Mouse (Mus musculus) limb, embryonic 14.5 days (tissue): ENCODE data around the gene Tll2. TPM values are rescaled to one million over a fixed set of nuclear protein-coding genes. Genes with fewer than 3 reads are reported as not detected.

Experiments used
- ATAC-seq: fragments of 200-750 bp; cut with Nextera tagmentation; 2 replicates; pipeline ENCODE4 v1.8.0; 2017; ENCODE audit warnings: low read depth, moderate number of reproducible peaks, moderate TSS enrichment; ENCODE audit not compliant: low FRiP score
- DNase-seq: peaks from one replicate; pipeline ENCODE4 v3.0.0-alpha.2; 2015; ENCODE audit warnings: low spot score
- H3K27ac ChIP-seq: fragments of 300-500 bp; sonication (generic); replicated peaks from 2 replicates; pipeline ENCODE4 v1.5.1; 2014; ENCODE audit warnings: low read depth, mild to moderate bottlenecking, low read length, moderate library complexity, mixed read lengths
- H3K27me3 ChIP-seq: fragments of 300-500 bp; sonication (generic); 2 replicates; pipeline ENCODE4 v1.6.1; 2014; ENCODE audit warnings: low read length, mixed read lengths; ENCODE audit not compliant: control insufficient read depth, insufficient read depth
- H3K36me3 ChIP-seq: fragments of 300-500 bp; sonication (generic); 2 replicates; pipeline ENCODE4 v1.6.1; 2014; ENCODE audit warnings: mild to moderate bottlenecking, low read length, moderate library complexity, mixed read lengths; ENCODE audit not compliant: control insufficient read depth, insufficient read depth
- H3K4me1 ChIP-seq: fragments of 300-500 bp; sonication (generic); 2 replicates; pipeline ENCODE4 v1.6.1; 2014; ENCODE audit warnings: antibody characterized with exemption, low read length, mixed read lengths; ENCODE audit not compliant: control insufficient read depth, insufficient read depth
- H3K4me2 ChIP-seq: fragments of 300-500 bp; sonication (generic); replicated peaks from 2 replicates; pipeline ENCODE4 v1.6.1; 2014; ENCODE audit warnings: low read depth, mild to moderate bottlenecking, low read length, moderate library complexity; ENCODE audit not compliant: severe bottlenecking
- H3K4me3 ChIP-seq: fragments of 300-500 bp; sonication (generic); replicated peaks from 2 replicates; pipeline ENCODE4 v1.5.1; 2014; ENCODE audit warnings: low read length
- H3K9ac ChIP-seq: fragments of 300-500 bp; sonication (generic); 2 replicates; pipeline ENCODE4 v1.6.1; 2014; ENCODE audit warnings: mild to moderate bottlenecking, low read depth, low read length, moderate library complexity; ENCODE audit not compliant: severe bottlenecking
- H3K9me3 ChIP-seq: fragments of 300-500 bp; sonication (generic); 2 replicates; pipeline ENCODE4 v1.6.1; 2016; ENCODE audit warnings: low read length; ENCODE audit not compliant: control insufficient read depth
- POLR2A ChIP-seq: fragments of 200-500 bp; IDR thresholded peaks from 2 replicates; pipeline ENCODE4 v1.8.0; 2012; ENCODE audit warnings: inconsistent platforms, mild to moderate bottlenecking, moderate library complexity, borderline replicate concordance; ENCODE audit not compliant: insufficient read depth, insufficient read length; ENCODE audit errors: extremely low read depth
- WGBS: fragments of 180-500 bp; shearing (Covaris S2); extraction: QIAGEN DNeasy Blood & Tissue Kit; methylation state at CpG from one replicate; pipeline ENCODE4 v1.1.7; 2014; 5-methylcytosine and 5-hydroxymethylcytosine counted together
- polyA plus RNA-seq, 2 experiments: library from polyadenylated mRNA; depleted of rRNA in 1 of 2; stranded (reverse) in 1 of 2; unstranded in 1 of 2; fragments of >200 nt; fragmentation: Nextera tagmentation in 1 of 2; extraction: Ambion mirVana in 1 of 2; gene quantifications; 2 replicates each; pipeline versions ENCODE4 v1.2.1 to v1.2.3; 2012 to 2014

Tll2 gene
- polyA plus RNA-seq, 2 experiments, result 1.0 to 1.7 TPM

GRCm38 (mm10) chr19:41140961-41141360 lies 65.7 kb downstream of the Tll2 start:
- Histone ChIP-seq H3K4me3 (no peak overlapping the region), H3K9ac (no peak overlapping the region), H3K4me2 (no peak overlapping the region), H3K4me1 (no peaks in the 10 kb centered on the region), H3K9me3 (no peaks in the 10 kb centered on the region), H3K36me3 (no peaks in the 10 kb centered on the region), H3K27me3 (no peaks in the 10 kb centered on the region), H3K27ac (no peak overlapping the region)
- WGBS, result 70% methylated on average over 8 of the region's 8 CpGs
- ATAC-seq (no peak), DNase-seq (no peak)
- TF ChIP-seq POLR2A, result no peak

GRCm38 (mm10) chr19:41139629-41140028 lies 67.0 kb downstream of the Tll2 start:
- Histone ChIP-seq H3K9me3 (no peaks in the 10 kb centered on the region), H3K27ac (no peak overlapping the region), H3K9ac (no peak overlapping the region), H3K36me3 (no peaks in the 10 kb centered on the region), H3K4me3 (no peak overlapping the region), H3K4me2 (no peak overlapping the region), H3K27me3 (no peaks in the 10 kb centered on the region), H3K4me1 (no peaks in the 10 kb centered on the region)
- ATAC-seq (no peak), DNase-seq (peak; percentile 37)
- WGBS, result 60% methylated on average over 4 of the region's 4 CpGs
- no peak for TF ChIP-seq POLR2A

- Histone ChIP-seq H3K36me3 (no peaks in the 10 kb centered on the region), H3K27me3 (no peaks in the 10 kb centered on the region), H3K9ac (no peak overlapping the region), H3K4me3 (no peak overlapping the region), H3K9me3 (no peaks in the 10 kb centered on the region), H3K4me2 (no peak overlapping the region), H3K27ac (no peak overlapping the region; the same call in 1 of the 2 replicates), H3K4me1 (peaks cover 9% of the 10 kb centered on the region)
- TF ChIP-seq POLR2A, result no peak
- no peak for DNase-seq
- no peak for ATAC-seq
- 16% methylated on average over 3 of the region's 3 CpGs for WGBS
Observed at GRCm38 (mm10) chr19:41123009-41123408, 83.6 kb downstream of the Tll2 start.

- Histone ChIP-seq H3K9ac (no peak overlapping the region), H3K9me3 (no peaks in the 10 kb centered on the region), H3K27ac (no peak overlapping the region), H3K27me3 (no peaks in the 10 kb centered on the region), H3K36me3 (no peaks in the 10 kb centered on the region), H3K4me3 (no peak overlapping the region), H3K4me2 (no peak overlapping the region), H3K4me1 (peaks cover 9% of the 10 kb centered on the region)
- no peak for TF ChIP-seq POLR2A
- DNase-seq, result no peak
- ATAC-seq, result no peak
- WGBS, result 94% methylated on average over 13 of the region's 13 CpGs
Observed at GRCm38 (mm10) chr19:41119924-41120323, 86.7 kb downstream of the Tll2 start.

- Histone ChIP-seq H3K4me3 (no peak overlapping the region), H3K9me3 (no peaks in the 10 kb centered on the region), H3K9ac (no peak overlapping the region), H3K27ac (no peak overlapping the region), H3K36me3 (no peaks in the 10 kb centered on the region), H3K4me1 (peaks cover 8% of the 10 kb centered on the region), H3K27me3 (no peaks in the 10 kb centered on the region), H3K4me2 (no peak overlapping the region)
- ATAC-seq (peak; percentile 85), DNase-seq (peak; percentile 53)
- TF ChIP-seq POLR2A, result no peak
- 35% methylated on average over 6 of the region's 6 CpGs for WGBS
Observed at GRCm38 (mm10) chr19:41118346-41118745, 88.3 kb downstream of the Tll2 start.

GRCm38 (mm10) chr19:41117334-41117733 lies 89.3 kb downstream of the Tll2 start:
- Histone ChIP-seq H3K9ac (no peak overlapping the region), H3K9me3 (no peaks in the 10 kb centered on the region), H3K4me3 (no peak overlapping the region), H3K4me2 (no peak overlapping the region), H3K27ac (no peak overlapping the region), H3K36me3 (no peaks in the 10 kb centered on the region), H3K4me1 (peaks cover 11% of the 10 kb centered on the region), H3K27me3 (0 out of 2 replicates have a peak, but pooled peaks cover 4% of the 10 kb centered on the region)
- DNase-seq (no peak), ATAC-seq (no peak)
- no peak for TF ChIP-seq POLR2A
- WGBS, result 82% methylated on average over 4 of the region's 4 CpGs
